Mouse (Mus musculus) cortical plate, adult 2 months (tissue): ENCODE data around the gene Cd19.

Experiments used
- CTCF ChIP-seq: fragments of 200-500 bp; IDR thresholded peaks from 2 replicates; pipeline ENCODE4 v1.5.1; 2011; ENCODE audit warnings: mild to moderate bottlenecking, control low read depth, low read length; ENCODE audit not compliant: insufficient read depth; ENCODE audit errors: extremely low read depth
- POLR2A ChIP-seq: fragments of 200-500 bp; IDR thresholded peaks from 2 replicates; pipeline ENCODE4 v1.6.1; 2011; ENCODE audit warnings: mild to moderate bottlenecking, low read length, control low read depth; ENCODE audit not compliant: insufficient read depth; ENCODE audit errors: extremely low read depth

DNA sequence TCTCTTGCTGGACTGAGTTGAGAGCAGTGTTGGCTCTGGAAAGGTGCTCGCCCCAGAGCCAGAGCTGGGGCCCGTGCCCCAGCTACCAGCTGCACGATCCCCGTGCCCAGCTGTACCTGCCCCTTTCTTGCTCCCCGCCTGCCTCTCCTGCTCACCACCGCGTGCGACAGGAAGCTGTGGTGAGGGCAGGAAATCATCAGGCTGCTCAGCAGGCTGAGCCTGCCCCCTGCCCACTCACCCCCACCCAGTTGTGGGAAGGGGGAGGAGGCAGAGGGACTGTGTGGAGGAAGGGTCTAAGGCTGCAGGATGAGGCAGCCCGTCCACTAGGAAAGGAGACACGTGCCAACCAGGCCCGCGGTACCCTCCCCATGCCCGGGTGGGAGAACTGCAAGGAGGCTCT, 45.3 kb downstream of the Cd19 start, which contains the start of gene Lat:
- TF ChIP-seq CTCF (no peak), POLR2A (no peak)
